Mouse (Mus musculus): ENCODE results near the gene Vwc2l. TPM values are rescaled to one million over a fixed set of nuclear protein-coding genes. Genes with fewer than 3 reads are reported as not detected.
A peak's percentile ranks its signal among the peaks of the same experiment; 100 is the strongest.

The Vwc2l gene
- total RNA-seq (2021): not detected
- long read RNA-seq, experiment 1: 0 reads
- long read RNA-seq, experiment 2: 0 reads

- peak; percentile 70 for DNase-seq
Observed at GRCm38 (mm10) chr1:70725655-70726066, at the start of gene Vwc2l. Gene Vwc2l, plus strand, starts transcription at chr1:70725715.

GRCm38 (mm10) chr1:70692529-70692928 is 33.0 kb upstream of the Vwc2l start:
- no peak for DNase-seq

GRCm38 (mm10) chr1:70700270-70700669 is 25.2 kb upstream of the Vwc2l start:
- no peak for DNase-seq

- DNase-seq: no peak
Observed at GRCm38 (mm10) chr1:70703934-70704333, 21.6 kb upstream of the Vwc2l start.

- no peak for DNase-seq
Observed at GRCm38 (mm10) chr1:70705821-70706220, 19.7 kb upstream of the Vwc2l start.

- no peak for DNase-seq
Observed at GRCm38 (mm10) chr1:70725045-70725444, 470 bp upstream of the Vwc2l start.

- no peak for DNase-seq
Observed at GRCm38 (mm10) chr1:70787146-70787545, 61.6 kb downstream of the Vwc2l start.

GRCm38 (mm10) chr1:70791636-70792035 is 66.1 kb downstream of the Vwc2l start:
- DNase-seq: no peak

- DNase-seq: no peak
Observed at GRCm38 (mm10) chr1:70795094-70795493, 69.6 kb downstream of the Vwc2l start.

GRCm38 (mm10) chr1:70803401-70803800 is 77.9 kb downstream of the Vwc2l start:
- no peak for DNase-seq

- DNase-seq: no peak
Observed at GRCm38 (mm10) chr1:70823111-70823510, 97.6 kb downstream of the Vwc2l start.

GRCm38 (mm10) chr1:70833262-70833661 is 107.7 kb downstream of the Vwc2l start:
- DNase-seq: no peak

- DNase-seq: no peak
Observed at GRCm38 (mm10) chr1:70842222-70842621, 116.7 kb downstream of the Vwc2l start.

GRCm38 (mm10) chr1:70845276-70845675 is 119.8 kb downstream of the Vwc2l start:
- no peak for DNase-seq

- no peak for DNase-seq
Observed at GRCm38 (mm10) chr1:70851633-70852390, 126.3 kb downstream of the Vwc2l start.

GRCm38 (mm10) chr1:70853446-70853845 is 127.9 kb downstream of the Vwc2l start:
- DNase-seq: no peak

GRCm38 (mm10) chr1:70855912-70856311 is 130.4 kb downstream of the Vwc2l start:
- no peak for DNase-seq

GRCm38 (mm10) chr1:70861672-70862071 is 136.2 kb downstream of the Vwc2l start:
- DNase-seq: no peak

GRCm38 (mm10) chr1:70866137-70866536 is 140.6 kb downstream of the Vwc2l start:
- no peak for DNase-seq

GRCm38 (mm10) chr1:70880496-70880895 is 155.0 kb downstream of the Vwc2l start:
- DNase-seq: no peak

- no peak for DNase-seq
Observed at GRCm38 (mm10) chr1:70881269-70881668, 155.8 kb downstream of the Vwc2l start.

GRCm38 (mm10) chr1:70884156-70884555 is 158.6 kb downstream of the Vwc2l start:
- no peak for DNase-seq

- no peak for DNase-seq
Observed at GRCm38 (mm10) chr1:70902311-70902710, 176.8 kb downstream of the Vwc2l start.

- no peak for DNase-seq
Observed at GRCm38 (mm10) chr1:70907366-70907765, 181.9 kb downstream of the Vwc2l start.
